Mouse (Mus musculus): ENCODE data around the gene Rabgap1l. TPM values are rescaled to one million over a fixed set of nuclear protein-coding genes. Genes with fewer than 3 reads are reported as not detected.

Rabgap1l gene
- polyA plus RNA-seq (2015; fragmentation: Nextera tagmentation; extraction: Ambion mirVana), result 26.4 and 27.6 TPM in 2 replicates

DNA sequence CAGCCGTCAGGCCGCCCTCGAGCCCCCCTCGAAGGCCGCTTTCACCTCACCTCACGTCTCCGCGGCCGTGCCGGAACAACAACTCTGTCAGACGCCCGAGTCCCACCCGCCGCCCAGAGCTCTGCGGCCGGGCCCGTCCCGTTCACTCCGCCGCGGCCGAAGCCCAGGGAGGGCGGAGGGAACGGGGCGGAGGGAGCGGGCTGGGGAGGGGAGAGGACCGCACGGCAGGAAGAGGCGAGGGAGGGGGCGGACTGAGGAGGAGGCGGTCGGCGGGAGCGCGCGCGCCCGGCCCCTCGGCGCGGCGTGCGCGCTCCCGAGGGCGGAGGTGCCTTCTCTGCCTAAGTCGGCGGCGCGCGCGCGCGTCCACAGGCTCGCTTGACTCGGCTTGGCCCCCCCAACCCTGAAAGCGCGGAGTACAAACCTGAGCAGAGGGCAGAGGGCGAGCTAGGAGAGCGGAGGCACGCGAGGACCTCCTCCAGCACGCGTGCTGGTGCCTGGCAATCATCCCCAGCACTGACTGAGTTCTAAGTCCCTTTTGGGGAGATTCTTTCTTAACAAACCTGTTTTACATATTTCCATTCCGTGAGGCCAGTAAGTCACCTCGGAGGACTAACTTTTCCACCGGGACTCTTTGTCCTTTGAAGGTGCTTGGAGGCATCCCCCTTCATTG is at the start of gene Rabgap1l:
Rabgap1l (minus strand) TSS at position 526 of the 670 bp plus-strand sequence.
- Histone ChIP-seq H3K9me3 (no peaks in the 10 kb centered on the region), H3K27me3 (no peaks in the 10 kb centered on the region), H3K27ac (peak within 1 kb of the TSS; percentile 82), H3K36me3 (no peaks in the 10 kb centered on the region), H3K4me3 (peak within 1 kb of the TSS; percentile 90), H3K9ac (peak within 1 kb of the TSS; percentile 89), H3K4me2 (peak within 1 kb of the TSS; percentile 98), H3K4me1 (replicated peaks) (peaks cover 9% of the 10 kb centered on the region)
- peak; percentile 97 for ATAC-seq (ENCODE audit: low FRiP score)
- WGBS, result under 1% methylated on average over 47 of the region's 67 CpGs

DNA sequence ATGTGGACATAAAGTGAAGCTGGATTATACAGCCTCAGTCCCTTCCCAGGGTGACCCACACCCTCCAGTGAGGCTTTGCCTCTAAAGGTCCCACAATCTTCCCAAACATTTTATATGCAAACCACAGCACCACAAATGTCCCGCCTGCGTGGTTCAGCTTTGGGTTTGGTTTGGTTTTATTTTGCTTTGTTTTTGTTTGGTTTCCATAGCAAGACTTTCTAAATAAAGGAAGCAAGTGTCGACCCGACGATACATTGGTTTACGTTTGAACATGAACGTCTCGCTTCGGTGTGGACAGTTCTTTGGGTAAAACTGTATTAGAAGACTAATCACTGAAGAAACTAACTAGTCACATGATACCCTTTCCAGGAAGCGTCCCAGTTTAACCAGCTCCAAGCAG is 49.6 kb upstream of the Rabgap1l start:
- ATAC-seq (ENCODE audit: low FRiP score), result no peak
- WGBS, result 89% methylated on average over 10 of the region's 10 CpGs
- no peak overlapping the region for H3K4me3 ChIP-seq
- H3K36me3 ChIP-seq, result no peaks in the 10 kb centered on the region
- no peak overlapping the region for H3K27ac ChIP-seq
- H3K9ac ChIP-seq, result no peak overlapping the region
- H3K4me2 ChIP-seq, result no peak overlapping the region
- H3K4me1 ChIP-seq (replicated peaks), result no peaks in the 10 kb centered on the region
- H3K27me3 ChIP-seq, result no peaks in the 10 kb centered on the region
- no peaks in the 10 kb centered on the region for H3K9me3 ChIP-seq

GRCm38 (mm10) chr1:160840618-160841017 is 47.6 kb upstream of the Rabgap1l start:
- ATAC-seq (ENCODE audit: low FRiP score), result no peak
- no peaks in the 10 kb centered on the region for H3K27me3 ChIP-seq
- H3K36me3 ChIP-seq, result no peaks in the 10 kb centered on the region
- H3K4me3 ChIP-seq, result no peak overlapping the region
- H3K9me3 ChIP-seq, result no peaks in the 10 kb centered on the region
- no peaks in the 10 kb centered on the region for H3K4me1 ChIP-seq (replicated peaks)
- H3K4me2 ChIP-seq, result no peak overlapping the region
- H3K9ac ChIP-seq, result no peak overlapping the region
- 85% methylated on average over 5 of the region's 5 CpGs for WGBS
- H3K27ac ChIP-seq, result no peak overlapping the region

- Histone ChIP-seq H3K4me1 (replicated peaks) (no peaks in the 10 kb centered on the region), H3K27ac (no peak overlapping the region), H3K9me3 (no peaks in the 10 kb centered on the region), H3K27me3 (no peaks in the 10 kb centered on the region), H3K36me3 (no peaks in the 10 kb centered on the region), H3K4me3 (no peak overlapping the region), H3K9ac (no peak overlapping the region), H3K4me2 (no peak overlapping the region)
- WGBS, result 85% methylated on average over 4 of the region's 4 CpGs
- no peak for ATAC-seq (ENCODE audit: low FRiP score)
Measured at GRCm38 (mm10) chr1:160839095-160839494, 46.1 kb upstream of the Rabgap1l start.

GRCm38 (mm10) chr1:160834446-160834845 is 41.4 kb upstream of the Rabgap1l start:
- H3K27ac ChIP-seq, result no peak overlapping the region
- no peak overlapping the region for H3K4me2 ChIP-seq
- H3K4me3 ChIP-seq, result no peak overlapping the region
- H3K4me1 ChIP-seq (replicated peaks), result no peaks in the 10 kb centered on the region
- no peaks in the 10 kb centered on the region for H3K27me3 ChIP-seq
- H3K9me3 ChIP-seq, result no peaks in the 10 kb centered on the region
- no peak overlapping the region for H3K9ac ChIP-seq
- ATAC-seq (ENCODE audit: low FRiP score), result no peak
- WGBS, result 87% methylated on average over 1 of the region's 1 CpGs
- H3K36me3 ChIP-seq, result no peaks in the 10 kb centered on the region

GRCm38 (mm10) chr1:160832267-160833021 is 39.4 kb upstream of the Rabgap1l start:
- Histone ChIP-seq H3K4me2 (no peak overlapping the region), H3K4me1 (replicated peaks) (no peaks in the 10 kb centered on the region), H3K9me3 (no peaks in the 10 kb centered on the region), H3K27me3 (no peaks in the 10 kb centered on the region), H3K36me3 (no peaks in the 10 kb centered on the region), H3K9ac (no peak overlapping the region), H3K4me3 (no peak overlapping the region), H3K27ac (no peak overlapping the region)
- no peak for ATAC-seq (ENCODE audit: low FRiP score)
- 94% methylated on average over 9 of the region's 9 CpGs for WGBS

DNA sequence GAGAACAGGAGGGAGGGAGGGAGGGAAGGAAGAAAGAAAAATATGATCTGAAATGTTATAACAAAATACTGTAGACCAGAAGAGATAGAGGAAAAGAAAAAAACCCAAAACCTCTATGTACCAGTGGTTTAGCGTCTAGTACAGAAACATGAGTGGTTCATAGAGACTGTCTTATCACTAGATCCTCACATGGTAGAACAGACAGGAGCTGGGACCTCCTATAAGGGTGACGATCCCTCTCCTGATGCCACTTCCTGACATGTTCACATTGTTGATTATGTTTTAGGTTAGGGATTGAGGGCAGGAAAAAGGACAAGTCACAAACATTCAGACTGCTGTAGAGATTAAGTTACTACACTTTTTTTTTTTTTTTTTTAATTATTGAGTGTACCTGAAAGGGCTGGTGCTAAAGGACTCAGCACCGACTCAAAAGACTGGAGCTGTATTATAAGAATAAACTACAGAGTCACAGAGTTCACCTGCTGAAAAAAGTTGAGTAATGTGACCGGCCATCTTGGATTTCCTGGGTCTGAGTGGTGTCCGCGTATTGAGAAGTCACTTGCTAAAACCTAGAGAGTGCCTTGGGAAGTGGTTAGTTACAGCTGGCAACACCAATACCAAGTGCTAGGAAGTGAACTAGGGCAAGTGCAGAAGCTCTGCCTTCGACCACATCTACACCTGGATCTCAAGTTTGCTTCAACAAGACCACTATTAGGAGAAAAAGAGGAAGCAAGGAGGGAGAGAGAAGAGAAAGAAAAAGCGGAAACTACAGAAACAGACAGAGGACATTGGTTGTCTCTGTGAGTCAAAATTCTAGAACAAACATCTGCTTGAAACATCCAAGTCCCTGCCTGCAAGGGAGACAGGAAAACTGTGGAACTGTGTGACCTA is 37.8 kb upstream of the Rabgap1l start:
- Histone ChIP-seq H3K9ac (no peak overlapping the region), H3K4me1 (replicated peaks) (no peaks in the 10 kb centered on the region), H3K27ac (no peak overlapping the region), H3K36me3 (no peaks in the 10 kb centered on the region), H3K4me2 (no peak overlapping the region), H3K9me3 (no peaks in the 10 kb centered on the region), H3K4me3 (no peak overlapping the region), H3K27me3 (no peaks in the 10 kb centered on the region)
- ATAC-seq (ENCODE audit: low FRiP score), result no peak
- 89% methylated on average over 8 of the region's 8 CpGs for WGBS

GRCm38 (mm10) chr1:160825441-160825856 is 32.4 kb upstream of the Rabgap1l start:
- H3K4me2 ChIP-seq, result no peak overlapping the region
- H3K9ac ChIP-seq, result no peak overlapping the region
- H3K27me3 ChIP-seq, result no peaks in the 10 kb centered on the region
- H3K4me3 ChIP-seq, result no peak overlapping the region
- no peaks in the 10 kb centered on the region for H3K4me1 ChIP-seq (replicated peaks)
- no peaks in the 10 kb centered on the region for H3K9me3 ChIP-seq
- ATAC-seq (ENCODE audit: low FRiP score), result no peak
- 88% methylated on average over 3 of the region's 3 CpGs for WGBS
- no peak overlapping the region for H3K27ac ChIP-seq
- no peaks in the 10 kb centered on the region for H3K36me3 ChIP-seq

GRCm38 (mm10) chr1:160823638-160824037 is 30.6 kb upstream of the Rabgap1l start:
- no peak overlapping the region for H3K4me3 ChIP-seq
- H3K27ac ChIP-seq, result no peak overlapping the region
- no peak for ATAC-seq (ENCODE audit: low FRiP score)

DNA sequence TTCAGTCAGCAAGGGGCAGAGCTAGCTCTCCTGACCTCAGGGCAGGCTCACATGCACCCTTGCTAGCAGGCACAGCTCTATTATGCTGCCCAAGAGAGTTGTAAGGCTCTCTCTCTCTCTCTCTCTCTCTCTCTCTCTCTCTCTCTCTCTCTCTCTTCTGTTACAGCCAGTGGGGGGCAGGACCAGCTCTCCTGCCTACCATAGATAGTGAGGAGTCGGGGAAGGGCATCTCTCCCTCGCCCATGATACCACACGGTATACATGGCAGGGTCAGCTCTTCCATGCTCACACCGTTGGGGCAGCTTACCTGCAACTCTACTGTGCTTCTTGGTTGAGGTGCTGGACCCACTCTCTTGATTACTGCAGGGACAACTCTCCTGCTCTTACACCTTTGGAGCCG is 21.2 kb upstream of the Rabgap1l start:
- Histone ChIP-seq H3K36me3 (no peaks in the 10 kb centered on the region), H3K9ac (no peak overlapping the region), H3K4me3 (no peak overlapping the region), H3K27me3 (no peaks in the 10 kb centered on the region), H3K27ac (no peak overlapping the region), H3K4me1 (replicated peaks) (no peaks in the 10 kb centered on the region), H3K4me2 (no peak overlapping the region), H3K9me3 (no peaks in the 10 kb centered on the region)
- WGBS, result 94% methylated on average over 5 of the region's 5 CpGs
- ATAC-seq (ENCODE audit: low FRiP score), result no peak

More at GRCm38 (mm10) chr1:160823638-160824037, 30.6 kb upstream of the Rabgap1l start:
- Histone ChIP-seq H3K27me3 (no peaks in the 10 kb centered on the region), H3K4me2 (no peak overlapping the region), H3K9me3 (no peaks in the 10 kb centered on the region), H3K4me1 (replicated peaks) (no peaks in the 10 kb centered on the region), H3K36me3 (no peaks in the 10 kb centered on the region), H3K9ac (no peak overlapping the region)
- WGBS, result 93% methylated on average over 3 of the region's 3 CpGs

- no peaks in the 10 kb centered on the region for H3K27me3 ChIP-seq
- H3K4me1 ChIP-seq (replicated peaks), result no peaks in the 10 kb centered on the region
- no peaks in the 10 kb centered on the region for H3K36me3 ChIP-seq
- H3K4me2 ChIP-seq, result no peak overlapping the region
- H3K27ac ChIP-seq, result no peak overlapping the region
- H3K9me3 ChIP-seq, result no peaks in the 10 kb centered on the region
- no peak overlapping the region for H3K9ac ChIP-seq
- no peak for ATAC-seq (ENCODE audit: low FRiP score)
- no peak overlapping the region for H3K4me3 ChIP-seq
Measured at GRCm38 (mm10) chr1:160812428-160812827, 19.4 kb upstream of the Rabgap1l start.

DNA sequence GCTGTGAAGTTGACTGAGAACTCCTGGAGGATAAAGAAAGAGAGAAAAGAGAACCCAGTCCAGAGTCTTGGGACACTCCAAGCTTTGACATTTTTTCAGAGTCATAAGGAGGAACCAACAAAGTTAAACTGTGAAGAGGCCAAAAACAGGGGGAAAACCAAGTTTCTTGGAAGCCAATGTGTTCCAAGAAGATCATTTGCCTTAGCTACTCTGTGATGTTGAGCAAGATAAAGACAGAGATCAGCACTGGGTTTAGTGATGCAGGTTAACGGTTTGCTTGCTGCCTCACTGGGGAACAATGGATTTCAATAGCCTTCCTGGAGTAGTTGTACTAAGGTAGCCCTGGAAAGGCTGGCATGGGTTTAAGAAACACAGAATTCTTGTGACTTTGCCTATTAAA is 18.9 kb upstream of the Rabgap1l start:
- Histone ChIP-seq H3K27me3 (no peaks in the 10 kb centered on the region), H3K9me3 (no peaks in the 10 kb centered on the region), H3K4me3 (no peak overlapping the region), H3K36me3 (no peaks in the 10 kb centered on the region), H3K4me1 (replicated peaks) (no peaks in the 10 kb centered on the region), H3K27ac (no peak overlapping the region), H3K9ac (no peak overlapping the region), H3K4me2 (no peak overlapping the region)
- no peak for ATAC-seq (ENCODE audit: low FRiP score)
- 57% methylated on average over 1 of the region's 1 CpGs for WGBS

All from hindbrain, embryonic 13.5 days (tissue).